Mouse (Mus musculus) brain, embryonic 14.5 days (tissue): Measurements from ENCODE around the gene Gpr88.

ENCODE experiments used
- CTCF ChIP-seq: fragments of 200-500 bp; IDR thresholded peaks from 2 replicates; pipeline ENCODE4 v1.5.1; 2012; ENCODE audit warnings: inconsistent platforms, mild to moderate bottlenecking, moderate library complexity, borderline replicate concordance; ENCODE audit not compliant: insufficient read depth, insufficient read length; ENCODE audit errors: extremely low read depth
- POLR2A ChIP-seq: fragments of 200-500 bp; IDR thresholded peaks from 2 replicates; pipeline ENCODE4 v1.6.1; 2012; ENCODE audit warnings: mild to moderate bottlenecking, inconsistent platforms, borderline replicate concordance; ENCODE audit not compliant: poor library complexity, insufficient read depth, insufficient read length, severe bottlenecking; ENCODE audit errors: extremely low read depth

- no peak for TF ChIP-seq POLR2A
- no peak for TF ChIP-seq CTCF
Observed at GRCm38 (mm10) chr3:116267036-116267654, 13.8 kb upstream of the Gpr88 start.
